Mouse (Mus musculus) midbrain, embryonic 12.5 days (tissue): ENCODE measurements around the gene Epb41l1. TPM values are rescaled to one million over a fixed set of nuclear protein-coding genes. Genes with fewer than 3 reads are reported as not detected.
"Not testable (repeated sequence)": the region's sequence is repeated elsewhere in the genome, so short reads cannot be mapped to it uniquely, and the experiment has no call there.

ENCODE experiments used
- ATAC-seq: fragments of 200-750 bp; cut with Nextera tagmentation; 2 replicates; pipeline ENCODE4 v1.8.0; 2017; ENCODE audit warnings: low read depth, moderate TSS enrichment, moderate library complexity; ENCODE audit not compliant: low FRiP score
- H3K27ac ChIP-seq: fragments of 300-500 bp; sonication (generic); replicated peaks from 2 replicates; pipeline ENCODE4 v1.5.1; 2016; ENCODE audit warnings: mild to moderate bottlenecking
- H3K27me3 ChIP-seq: fragments of 300-500 bp; sonication (generic); 2 replicates; pipeline ENCODE4 v1.6.1; 2016; ENCODE audit warnings: mild to moderate bottlenecking
- H3K36me3 ChIP-seq: fragments of 300-500 bp; sonication (generic); 2 replicates; pipeline ENCODE4 v1.6.1; 2016
- H3K4me1 ChIP-seq: fragments of 300-500 bp; sonication (generic); 2 replicates; pipeline ENCODE4 v1.6.1; 2016
- H3K4me2 ChIP-seq: fragments of 300-500 bp; sonication (generic); replicated peaks from 2 replicates; pipeline ENCODE4 v1.6.1; 2016; ENCODE audit warnings: mild to moderate bottlenecking, moderate library complexity
- H3K4me3 ChIP-seq: fragments of 300-500 bp; sonication (generic); 2 replicates; pipeline ENCODE4 v1.5.1; 2016; ENCODE audit warnings: mild to moderate bottlenecking
- H3K9ac ChIP-seq: fragments of 300-500 bp; sonication (generic); replicated peaks from 2 replicates; pipeline ENCODE4 v1.6.1; 2016; ENCODE audit warnings: mild to moderate bottlenecking, moderate library complexity
- H3K9me3 ChIP-seq: fragments of 300-500 bp; sonication (generic); 2 replicates; pipeline ENCODE4 v1.6.1; 2016; ENCODE audit warnings: mild to moderate bottlenecking
- WGBS: fragments of 180-500 bp; shearing (Covaris S2); methylation state at CpG from one replicate; pipeline ENCODE4 v1.1.7; 2016; 5-methylcytosine and 5-hydroxymethylcytosine counted together
- polyA plus RNA-seq: library from polyadenylated mRNA; unstranded; fragments of >200 nt; fragmentation: Nextera tagmentation; extraction: Ambion mirVana; gene quantifications from 2 replicates; pipeline ENCODE4 v1.2.1, GENCODE M21; 2016

The Epb41l1 gene
- 6.2 TPM in 2 replicates for polyA plus RNA-seq

DNA sequence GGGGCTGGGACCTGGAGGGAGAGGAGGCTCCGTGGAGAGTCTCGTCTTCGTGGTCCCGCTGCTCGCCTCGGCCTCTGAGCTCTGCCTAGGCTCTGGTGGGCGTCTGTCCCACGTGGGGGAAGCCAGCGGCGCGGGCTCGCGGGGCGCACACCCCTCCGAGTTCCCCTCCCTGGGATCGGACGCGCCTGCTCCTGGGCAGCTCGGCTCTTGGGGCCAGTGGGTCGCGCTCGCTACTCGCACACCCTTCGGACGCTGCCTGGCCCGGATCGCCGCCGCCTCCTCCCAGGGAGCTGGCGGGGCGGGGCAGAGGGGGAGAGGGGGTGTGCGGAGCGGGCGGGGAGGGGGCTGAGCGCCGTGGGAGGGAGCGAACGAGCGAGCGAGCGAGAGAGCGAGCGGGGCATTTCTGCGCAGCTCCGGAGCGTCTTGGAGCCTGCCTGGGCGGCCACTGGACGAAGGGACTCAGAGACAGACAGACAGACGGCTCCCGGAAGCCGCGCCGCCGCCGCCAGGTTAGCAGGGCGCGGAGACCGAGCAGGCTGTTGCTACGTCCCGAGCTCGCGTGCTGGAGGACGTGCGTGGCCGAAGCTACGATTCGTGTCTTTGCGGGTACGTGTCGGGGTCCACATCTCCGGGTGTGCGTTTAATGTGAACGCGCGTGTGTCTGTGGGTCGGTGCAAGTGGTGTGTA lies at the start of gene Epb41l1:
Gene Epb41l1, plus strand, starts transcription at position 216 of the 687 bp plus-strand sequence.
- peak; percentile 66 for ATAC-seq
- under 1% methylated on average over 63 of the region's 76 CpGs for WGBS
- Histone ChIP-seq H3K9ac (peak within 1 kb of the TSS; percentile 68), H3K4me2 (peak within 1 kb of the TSS; percentile 93), H3K9me3 (no peaks in the 10 kb centered on the region), H3K4me3 (peak within 1 kb of the TSS; percentile 67), H3K4me1 (peaks cover 25% of the 10 kb centered on the region), H3K36me3 (no peaks in the 10 kb centered on the region), H3K27ac (peak within 1 kb of the TSS; percentile 79), H3K27me3 (peaks cover 65% of the 10 kb centered on the region)

- Histone ChIP-seq H3K27ac (no peak overlapping the region), H3K4me3 (no peak overlapping the region)
These were observed 43.8 kb upstream of the Epb41l1 start for GRCm38 (mm10) chr2:156376956-156377355.

DNA sequence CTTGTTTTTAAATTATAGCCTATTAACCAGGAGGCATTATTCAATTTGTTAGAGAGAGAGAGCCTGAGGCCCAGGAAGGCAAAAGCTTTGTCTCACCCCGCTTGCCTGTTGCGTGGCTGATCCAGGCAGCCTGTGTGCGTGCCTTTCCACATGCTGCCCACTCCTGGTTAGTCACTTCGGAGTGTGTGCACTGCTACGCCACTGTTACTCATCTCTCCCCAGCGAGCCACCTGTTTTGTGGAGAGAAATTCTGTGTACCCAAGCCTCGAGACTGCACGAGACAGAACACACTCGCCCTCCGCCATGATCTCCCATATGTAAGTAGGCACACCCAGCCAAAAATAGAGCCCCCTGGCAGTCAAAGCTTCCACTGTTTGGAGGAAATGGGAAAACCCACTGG lies 40.8 kb upstream of the Epb41l1 start:
- Histone ChIP-seq H3K36me3 (no peaks in the 10 kb centered on the region), H3K4me3 (no peak overlapping the region), H3K9me3 (no peaks in the 10 kb centered on the region), H3K27ac (no peak overlapping the region), H3K4me2 (no peak overlapping the region), H3K4me1 (no peaks in the 10 kb centered on the region), H3K9ac (no peak overlapping the region), H3K27me3 (no peaks in the 10 kb centered on the region)
- 92% methylated on average over 10 of the region's 10 CpGs for WGBS
- no peak for ATAC-seq

More at GRCm38 (mm10) chr2:156376956-156377355, 43.8 kb upstream of the Epb41l1 start:
- H3K36me3 ChIP-seq: no peaks in the 10 kb centered on the region
- WGBS: 84% methylated on average over 7 of the region's 7 CpGs
- H3K4me2 ChIP-seq: no peak overlapping the region
- no peak overlapping the region for H3K9ac ChIP-seq
- no peaks in the 10 kb centered on the region for H3K9me3 ChIP-seq
- no peak for ATAC-seq
- no peaks in the 10 kb centered on the region for H3K4me1 ChIP-seq
- no peaks in the 10 kb centered on the region for H3K27me3 ChIP-seq

DNA sequence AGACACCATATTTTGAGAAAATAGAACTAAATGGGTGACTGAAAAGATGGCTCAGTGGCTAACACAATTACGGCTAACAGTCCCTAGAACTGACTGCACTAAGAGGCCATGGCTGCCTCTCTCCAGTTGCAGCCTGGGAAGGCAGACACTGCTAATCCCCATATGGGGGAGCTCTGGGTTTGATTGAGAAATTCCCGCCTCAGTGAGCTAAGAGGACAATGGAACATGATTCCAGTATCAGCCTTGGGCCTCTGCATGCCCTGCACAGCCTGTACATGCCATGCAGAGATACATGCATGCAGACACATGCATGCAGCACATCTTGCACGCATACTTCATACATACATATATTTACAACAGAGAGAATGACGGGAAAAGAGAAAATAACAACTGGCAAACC lies 39.4 kb upstream of the Epb41l1 start:
- Histone ChIP-seq H3K27ac (no peak overlapping the region), H3K4me3 (no peak overlapping the region), H3K9ac (no peak overlapping the region), H3K27me3 (no peaks in the 10 kb centered on the region), H3K4me1 (no peaks in the 10 kb centered on the region), H3K4me2 (no peak overlapping the region), H3K9me3 (no peaks in the 10 kb centered on the region), H3K36me3 (no peaks in the 10 kb centered on the region)
- ATAC-seq: no peak
- WGBS: 61% methylated on average over 4 of the region's 4 CpGs

DNA sequence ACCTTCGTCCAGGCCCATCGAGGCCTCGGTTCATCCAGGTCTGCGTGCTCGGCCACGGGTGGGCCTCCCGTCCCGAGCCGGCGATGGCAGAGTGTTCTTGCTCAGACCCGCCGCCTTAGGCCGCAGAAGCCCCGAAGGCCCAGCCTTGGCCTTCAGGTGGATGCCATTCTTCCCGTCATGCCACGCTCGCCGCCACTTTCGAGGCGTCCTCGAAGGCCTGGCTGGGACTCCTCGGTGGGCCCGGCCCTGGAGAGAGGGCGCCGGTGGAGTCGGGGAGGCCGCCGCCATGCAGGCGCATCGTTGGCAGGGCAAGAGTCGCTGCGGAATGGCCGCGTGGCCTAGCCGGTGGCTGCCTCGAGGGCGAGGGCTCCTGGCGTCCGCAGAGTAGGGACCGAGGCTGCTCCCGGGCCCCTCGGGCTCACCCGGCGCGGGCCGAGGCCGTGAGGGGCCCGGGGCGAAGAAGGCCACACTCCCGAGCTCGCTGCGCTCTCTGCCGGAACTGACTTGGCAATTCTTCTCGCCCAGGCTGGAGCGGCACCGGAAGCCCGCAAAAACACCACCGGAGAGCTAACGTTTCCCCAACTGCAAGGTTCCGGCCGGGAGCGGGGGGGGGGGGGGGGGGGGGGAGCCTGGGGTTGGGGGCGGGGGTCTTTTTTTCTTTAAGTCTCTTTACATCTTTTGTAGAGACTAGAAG lies 28.1 kb upstream of the Epb41l1 start:
- Histone ChIP-seq H3K4me3 (peak overlapping the region; percentile 41), H3K9ac (peak overlapping the region; percentile 39; the same call in 1 of the 2 replicates), H3K27ac (peak overlapping the region; percentile 56), H3K4me2 (peak overlapping the region; percentile 47)
- 0% methylated on average over 10 of the region's 63 CpGs for WGBS
- not testable (repeated sequence) for H3K4me1 ChIP-seq, H3K9me3 ChIP-seq, H3K36me3 ChIP-seq, H3K27me3 ChIP-seq
- peak; percentile 86 for ATAC-seq

DNA sequence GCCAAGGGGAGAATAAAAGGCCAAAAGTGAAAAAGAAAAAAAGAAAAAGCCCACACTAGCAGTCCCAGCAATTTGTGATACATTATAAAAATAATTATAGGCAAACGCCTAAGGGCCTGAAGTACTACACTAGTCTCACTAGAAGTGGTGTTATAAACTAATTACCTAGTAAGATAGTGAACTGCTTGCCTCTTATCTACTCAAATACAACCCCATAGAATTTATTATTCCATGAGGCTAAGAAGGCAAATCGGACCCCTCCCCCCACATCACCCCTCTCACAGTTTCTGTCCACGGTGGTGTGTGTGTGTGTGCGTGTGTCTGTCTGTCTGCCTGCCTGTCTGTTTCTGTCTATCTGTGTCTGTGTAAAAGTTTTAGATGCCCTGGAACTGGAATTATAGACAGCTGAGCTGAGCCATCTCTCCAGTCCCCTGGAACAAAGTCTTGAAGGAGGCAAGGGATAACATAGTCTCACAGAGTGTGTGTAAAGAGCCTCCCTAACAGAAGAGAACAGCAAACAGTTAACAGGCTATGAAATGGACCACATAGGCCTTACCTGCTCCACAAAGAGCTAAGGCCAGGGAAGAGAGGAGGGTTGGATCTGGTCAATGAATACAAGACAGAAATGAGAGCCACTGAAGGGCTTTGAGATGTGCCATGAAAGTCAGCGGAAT lies 27.4 kb upstream of the Epb41l1 start:
- Histone ChIP-seq H3K9ac (peak overlapping the region; percentile 39; the same call in 1 of the 2 replicates), H3K27me3 (no peaks in the 10 kb centered on the region), H3K27ac (peak overlapping the region; percentile 56), H3K9me3 (no peaks in the 10 kb centered on the region), H3K4me1 (peaks cover 6% of the 10 kb centered on the region), H3K36me3 (no peaks in the 10 kb centered on the region), H3K4me2 (peak overlapping the region; percentile 47), H3K4me3 (peak overlapping the region; percentile 41)
- WGBS: 65% methylated on average over 5 of the region's 5 CpGs
- peak; percentile 41; the same call in 1 of the 2 replicates for ATAC-seq

- Histone ChIP-seq H3K27ac (no peak overlapping the region), H3K9ac (no peak overlapping the region), H3K4me3 (no peak overlapping the region), H3K4me2 (no peak overlapping the region), H3K27me3 (no peaks in the 10 kb centered on the region), H3K9me3 (no peaks in the 10 kb centered on the region), H3K36me3 (no peaks in the 10 kb centered on the region), H3K4me1 (peaks cover 6% of the 10 kb centered on the region)
- ATAC-seq: no peak
- WGBS: 87% methylated on average over 4 of the region's 4 CpGs
These were observed 26.4 kb upstream of the Epb41l1 start for GRCm38 (mm10) chr2:156394282-156394681.

- H3K36me3 ChIP-seq: no peaks in the 10 kb centered on the region
- H3K4me2 ChIP-seq: no peak overlapping the region
- no peaks in the 10 kb centered on the region for H3K27me3 ChIP-seq
- peaks cover 12% of the 10 kb centered on the region for H3K4me1 ChIP-seq
- H3K27ac ChIP-seq: no peak overlapping the region
- no peak overlapping the region for H3K4me3 ChIP-seq
- 80% methylated on average over 2 of the region's 2 CpGs for WGBS
- H3K9me3 ChIP-seq: no peaks in the 10 kb centered on the region
- no peak for ATAC-seq
- no peak overlapping the region for H3K9ac ChIP-seq
These were observed 24.6 kb upstream of the Epb41l1 start for GRCm38 (mm10) chr2:156396096-156396495.

DNA sequence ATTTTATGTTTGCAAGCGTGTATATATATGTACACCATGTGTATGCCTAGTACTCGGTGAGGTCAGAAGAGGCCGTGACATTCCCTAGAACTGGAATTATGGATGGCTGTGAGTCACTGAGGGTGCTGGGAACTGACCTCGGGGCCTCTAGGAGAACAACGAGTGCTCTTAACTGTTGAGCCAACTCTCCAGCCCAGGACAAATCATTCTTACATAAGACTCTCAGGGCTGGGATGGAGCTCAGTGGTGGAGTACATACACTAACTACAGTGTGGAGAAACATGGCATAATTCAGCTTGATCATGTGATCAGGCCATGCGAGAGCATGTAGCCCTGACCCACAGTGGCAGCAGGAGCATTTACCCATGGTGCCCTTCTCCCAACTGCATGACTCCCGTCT lies 22.7 kb upstream of the Epb41l1 start:
- no peak for ATAC-seq
- no peak overlapping the region for H3K4me2 ChIP-seq
- no peak overlapping the region for H3K4me3 ChIP-seq
- H3K36me3 ChIP-seq: no peaks in the 10 kb centered on the region
- H3K9ac ChIP-seq: no peak overlapping the region
- H3K27ac ChIP-seq: no peak overlapping the region
- no peaks in the 10 kb centered on the region for H3K9me3 ChIP-seq
- 93% methylated on average over 7 of the region's 7 CpGs for WGBS
- peaks cover 14% of the 10 kb centered on the region for H3K4me1 ChIP-seq
- H3K27me3 ChIP-seq: no peaks in the 10 kb centered on the region

GRCm38 (mm10) chr2:156399485-156399884 lies 21.2 kb upstream of the Epb41l1 start:
- Histone ChIP-seq H3K4me3 (no peak overlapping the region), H3K27me3 (no peaks in the 10 kb centered on the region), H3K36me3 (no peaks in the 10 kb centered on the region), H3K27ac (no peak overlapping the region), H3K9ac (no peak overlapping the region), H3K9me3 (no peaks in the 10 kb centered on the region), H3K4me1 (peaks cover 8% of the 10 kb centered on the region), H3K4me2 (no peak overlapping the region)
- no peak for ATAC-seq
- WGBS: 79% methylated on average over 1 of the region's 1 CpGs

GRCm38 (mm10) chr2:156401331-156401730 lies 19.4 kb upstream of the Epb41l1 start:
- peak overlapping the region; percentile 49 for H3K4me2 ChIP-seq
- no peaks in the 10 kb centered on the region for H3K27me3 ChIP-seq
- H3K36me3 ChIP-seq: no peaks in the 10 kb centered on the region
- H3K4me3 ChIP-seq: peak overlapping the region; percentile 25
- 1% methylated on average over 9 of the region's 9 CpGs for WGBS
- ATAC-seq: peak; percentile 94
- H3K4me1 ChIP-seq: peaks cover 8% of the 10 kb centered on the region
- H3K9me3 ChIP-seq: no peaks in the 10 kb centered on the region
- H3K27ac ChIP-seq: peak overlapping the region; percentile 63
- peak overlapping the region; percentile 29; the same call in 1 of the 2 replicates for H3K9ac ChIP-seq

DNA sequence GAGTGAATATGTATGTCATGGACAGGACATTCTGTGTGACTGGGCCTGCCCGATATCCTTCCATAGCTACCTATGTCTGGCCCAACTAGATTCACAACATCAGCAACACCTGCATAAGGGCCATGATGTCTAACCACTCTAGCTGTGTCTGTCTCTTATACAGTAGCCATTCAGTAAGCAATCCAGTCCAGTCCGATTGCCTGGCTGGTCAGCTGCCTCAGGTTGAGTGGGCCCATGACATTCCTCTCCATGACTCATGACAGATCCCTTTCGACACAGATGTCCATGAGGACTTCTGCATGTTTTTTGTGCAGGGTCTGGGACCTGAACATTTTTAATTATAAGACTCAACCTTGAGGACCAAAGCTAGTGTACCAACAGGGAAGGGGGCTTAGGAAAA lies 18.7 kb upstream of the Epb41l1 start:
- peaks cover 13% of the 10 kb centered on the region for H3K4me1 ChIP-seq
- WGBS: 88% methylated on average over 3 of the region's 3 CpGs

More for the DNA sequence above, 18.7 kb upstream of the Epb41l1 start:
- no peak overlapping the region for H3K4me2 ChIP-seq
- H3K27ac ChIP-seq: no peak overlapping the region
- no peak overlapping the region for H3K9ac ChIP-seq
- peak; percentile 38; the same call in 1 of the 2 replicates for ATAC-seq
- H3K36me3 ChIP-seq: no peaks in the 10 kb centered on the region
- H3K4me3 ChIP-seq: no peak overlapping the region
- no peaks in the 10 kb centered on the region for H3K9me3 ChIP-seq
- no peaks in the 10 kb centered on the region for H3K27me3 ChIP-seq
